Mouse (Mus musculus) adrenal gland, adult (tissue): Measurements from ENCODE around the gene Fbxl19.
A peak's percentile ranks its signal among the peaks of the same experiment; 100 is the strongest.
"Not testable (repeated sequence)": the region's sequence is repeated elsewhere in the genome, so short reads cannot be mapped to it uniquely, and the experiment has no call there.

Source experiments
- DNase-seq, 2 experiments: peaks; one replicate each; pipeline ENCODE4 v3.0.0; 2022 to 2023; ENCODE audit warnings: low spot score in 1 of 2; ENCODE audit not compliant: inconsistent age in 2 of 2

Gene Fbxl19

DNA sequence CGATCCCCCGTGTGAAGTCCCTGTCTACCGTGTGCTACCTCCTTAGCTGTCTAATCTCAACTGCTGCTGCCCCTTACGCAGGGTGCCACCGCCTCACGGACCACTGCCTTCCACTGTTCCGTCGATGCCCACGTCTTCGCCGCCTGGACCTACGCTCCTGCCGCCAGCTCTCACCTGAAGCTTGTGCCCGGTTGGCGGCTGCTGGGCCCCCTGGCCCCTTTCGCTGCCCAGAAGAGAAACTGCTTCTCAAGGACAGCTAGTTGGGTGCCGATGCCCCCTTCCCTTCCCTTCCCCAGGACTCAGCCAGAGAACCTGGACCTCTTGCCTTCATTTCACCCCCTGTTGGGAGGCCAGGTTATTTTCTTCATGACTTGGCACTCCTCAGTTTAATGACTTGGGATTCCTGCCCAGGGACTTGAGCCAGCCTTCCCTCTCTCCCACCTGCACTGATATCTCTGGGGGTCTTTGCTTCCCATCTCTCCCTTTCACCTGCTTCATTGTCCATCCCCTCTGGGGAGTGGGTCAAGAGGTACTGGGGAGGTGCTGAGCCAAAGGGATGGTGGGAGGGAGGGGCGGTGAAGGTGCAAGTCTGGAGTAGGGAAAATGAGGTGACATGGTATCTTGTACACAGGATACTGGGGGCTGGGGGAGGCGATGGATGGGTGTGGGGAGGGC, 23.5 kb downstream of the Fbxl19 start:
- peak in 1 of 2 experiments; percentile 39 for DNase-seq

DNA sequence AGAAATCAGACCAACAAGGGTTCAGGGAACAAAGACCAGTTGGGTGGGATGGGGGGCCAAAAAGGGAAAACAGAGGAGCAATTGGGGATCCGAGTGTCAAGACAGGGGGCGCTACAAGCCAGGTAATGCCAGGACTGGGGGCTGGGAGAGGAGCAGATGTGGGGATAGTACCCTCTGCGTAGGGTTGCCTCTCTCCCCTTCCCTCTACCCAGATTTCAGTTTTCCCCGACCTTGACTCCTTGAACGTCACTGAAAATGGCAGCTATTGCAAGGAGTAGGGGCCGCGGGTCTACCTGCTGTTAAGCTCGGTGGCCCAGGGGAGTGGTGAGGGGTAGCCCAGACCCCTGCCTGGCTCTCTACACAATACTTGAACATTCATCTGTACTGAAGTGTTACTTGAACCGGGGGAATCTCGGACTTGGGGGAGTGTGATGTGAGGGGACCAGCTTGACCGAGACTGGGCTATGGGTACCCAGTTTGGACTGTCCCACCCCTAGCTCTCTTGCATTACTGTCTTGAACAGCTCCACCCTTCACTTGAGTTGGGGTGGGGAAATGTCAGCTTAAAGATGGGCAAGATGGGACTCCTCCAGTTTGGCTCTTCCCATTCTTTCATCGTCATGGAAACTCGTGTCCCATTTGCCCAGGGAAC, 24.1 kb downstream of the Fbxl19 start:
- peak in 1 of 2 experiments; percentile 76 for DNase-seq

DNA sequence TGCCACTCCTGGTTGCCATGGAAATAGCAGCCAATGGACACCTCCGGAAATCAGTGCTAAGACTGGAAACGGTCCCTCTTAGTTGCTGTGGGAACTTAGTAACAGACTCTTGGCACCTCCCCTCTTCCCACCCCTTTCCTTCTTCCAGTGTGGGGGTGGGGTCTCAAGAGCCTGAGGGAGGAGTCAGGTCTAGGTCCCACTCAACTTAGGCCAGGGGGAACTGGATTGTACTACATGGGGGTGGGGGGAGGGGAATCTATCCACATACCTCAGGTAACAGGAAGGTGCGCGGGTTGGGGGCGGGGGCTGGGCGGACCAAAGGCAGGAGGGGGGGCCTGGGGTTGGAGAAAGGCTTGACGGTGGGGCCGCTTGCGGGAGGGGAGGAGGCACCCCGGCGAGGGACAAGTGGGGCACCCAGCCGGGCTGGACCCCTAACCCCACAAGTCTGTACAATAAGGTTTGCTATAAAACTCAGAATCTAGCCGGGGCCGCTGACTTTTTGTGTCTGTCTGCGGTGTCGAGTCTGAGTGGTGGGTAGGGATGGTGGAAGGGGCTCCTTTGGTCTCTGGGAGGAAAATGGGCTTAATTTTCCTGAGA, 24.8 kb downstream of the Fbxl19 start:
- peak; percentile 96 to 99 for DNase-seq

DNA sequence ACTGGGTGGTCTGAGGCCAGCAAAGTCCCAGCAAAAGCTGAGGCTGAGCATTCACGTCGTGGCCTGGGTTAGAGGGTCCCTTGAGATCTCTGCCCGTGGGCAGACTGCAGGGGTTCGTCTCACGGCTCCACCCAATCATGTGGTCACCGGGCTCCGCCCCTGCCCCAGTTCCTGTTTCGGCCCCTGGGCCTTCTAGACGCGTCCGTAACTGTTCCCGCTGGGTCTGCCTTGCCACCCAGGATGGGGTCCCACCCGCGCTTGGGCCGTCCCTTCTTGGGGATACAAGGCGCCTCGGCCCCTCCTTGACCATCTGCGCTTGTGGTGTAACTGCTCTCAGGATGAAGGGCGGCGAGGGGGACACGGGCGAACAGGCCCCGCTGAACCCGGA, 25.3 kb downstream of the Fbxl19 start, which contains the start of gene Orai3:
Gene Orai3 (plus strand): TSS at position 165 of the 388 bp plus-strand sequence.
- DNase-seq, result peak; percentile 92 to 97

DNA sequence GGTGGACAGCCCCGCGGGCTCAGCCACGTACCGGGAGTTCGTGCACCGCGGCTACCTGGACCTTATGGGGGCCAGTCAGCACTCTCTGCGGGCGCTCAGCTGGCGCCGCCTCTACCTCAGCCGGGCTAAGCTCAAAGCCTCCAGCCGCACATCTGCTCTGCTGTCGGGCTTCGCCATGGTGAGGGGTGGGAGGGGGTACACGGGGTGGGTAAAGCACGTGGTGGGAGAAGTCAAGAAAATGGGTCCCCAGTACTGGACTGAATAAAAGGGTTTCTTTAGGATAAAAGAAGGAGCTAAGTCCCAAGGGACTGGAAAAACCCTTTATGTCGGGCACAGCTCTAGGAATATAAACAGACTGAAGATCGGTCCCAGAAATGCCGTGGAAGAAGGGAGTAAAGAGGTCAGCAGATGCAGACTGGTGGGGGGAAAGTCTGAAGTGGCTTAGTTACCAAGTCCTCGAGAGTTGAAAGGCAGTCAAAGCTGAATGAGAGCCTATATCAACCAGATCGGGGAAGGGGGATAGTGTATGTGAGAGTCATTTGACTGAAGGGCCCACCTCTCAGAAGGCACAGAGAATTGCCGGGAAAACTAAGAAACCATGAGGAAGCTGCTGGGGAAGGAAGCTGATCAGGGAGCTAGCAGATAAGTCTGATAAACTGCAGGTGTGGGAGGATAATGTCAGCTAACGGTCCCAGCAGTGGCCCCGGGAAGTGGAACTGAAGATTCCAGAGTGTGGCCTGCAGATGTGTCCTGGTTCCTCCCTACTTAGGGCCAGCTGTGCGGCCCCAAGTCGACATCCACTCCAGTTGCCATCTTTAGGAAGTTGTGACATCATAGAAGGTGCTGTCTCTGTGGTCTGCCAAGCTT, 25.9 kb downstream of the Fbxl19 start:
- peak; percentile 29 to 68 for DNase-seq

DNA sequence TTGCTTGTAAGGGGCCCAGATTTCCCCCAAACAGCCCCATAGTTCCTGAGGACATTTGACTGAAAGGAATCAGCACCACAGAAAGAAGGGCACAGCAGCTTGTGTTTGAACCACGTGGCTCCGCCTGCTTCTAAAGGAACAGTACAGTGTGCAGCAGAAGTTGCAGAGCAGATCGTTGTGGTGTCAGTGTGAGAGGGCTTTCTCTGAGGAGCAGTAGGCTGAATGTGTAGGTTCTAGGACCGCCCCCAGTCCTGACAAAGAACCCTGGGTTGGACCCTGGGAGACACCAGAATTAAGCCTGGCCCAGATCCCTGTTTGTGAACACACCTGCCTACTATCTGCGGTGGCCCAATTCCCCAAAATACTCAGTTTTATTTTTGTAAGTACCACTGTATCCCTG, 26.9 kb downstream of the Fbxl19 start:
- DNase-seq, result no peak

DNA sequence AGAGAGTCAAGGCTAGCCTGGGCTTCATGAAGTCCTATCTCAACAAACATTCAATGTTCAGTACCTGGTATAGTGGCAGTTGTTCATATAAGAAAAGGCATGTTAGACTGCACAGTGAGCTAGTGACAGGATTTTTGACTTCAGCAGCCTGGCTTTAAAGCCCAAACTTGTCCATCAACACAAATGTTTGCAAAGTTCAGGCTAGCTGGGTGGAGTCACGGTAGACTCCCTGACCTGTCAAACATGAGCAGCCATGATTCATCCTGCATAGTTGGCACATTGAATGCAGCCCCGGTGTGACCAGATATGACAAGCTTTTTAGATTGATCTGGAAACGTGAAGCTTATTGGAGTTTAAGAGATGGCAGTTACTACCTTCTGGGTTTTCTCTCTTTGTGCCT, 27.7 kb downstream of the Fbxl19 start:
- peak in 1 of 2 experiments; percentile 68 for DNase-seq

DNA sequence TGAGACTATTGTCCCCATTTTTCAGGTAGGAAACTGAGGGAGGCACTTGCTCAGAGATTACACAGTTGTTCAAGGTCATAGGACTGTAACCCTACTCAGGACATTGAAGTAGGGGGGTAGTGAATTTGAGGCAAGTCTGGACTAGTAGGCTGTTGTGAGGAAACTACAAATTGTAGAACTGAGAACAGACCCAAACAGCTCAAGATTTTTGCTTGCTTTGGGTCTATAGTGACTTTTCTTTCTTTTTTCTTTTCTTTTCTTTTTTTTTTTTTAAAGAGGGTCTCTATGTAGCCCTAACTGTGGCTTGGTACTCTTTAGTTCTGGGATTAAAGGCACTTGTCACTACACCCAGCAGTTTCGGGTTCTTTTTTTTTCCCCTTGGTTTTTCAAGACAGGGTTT, 28.2 kb downstream of the Fbxl19 start:
- DNase-seq, result no peak

DNA sequence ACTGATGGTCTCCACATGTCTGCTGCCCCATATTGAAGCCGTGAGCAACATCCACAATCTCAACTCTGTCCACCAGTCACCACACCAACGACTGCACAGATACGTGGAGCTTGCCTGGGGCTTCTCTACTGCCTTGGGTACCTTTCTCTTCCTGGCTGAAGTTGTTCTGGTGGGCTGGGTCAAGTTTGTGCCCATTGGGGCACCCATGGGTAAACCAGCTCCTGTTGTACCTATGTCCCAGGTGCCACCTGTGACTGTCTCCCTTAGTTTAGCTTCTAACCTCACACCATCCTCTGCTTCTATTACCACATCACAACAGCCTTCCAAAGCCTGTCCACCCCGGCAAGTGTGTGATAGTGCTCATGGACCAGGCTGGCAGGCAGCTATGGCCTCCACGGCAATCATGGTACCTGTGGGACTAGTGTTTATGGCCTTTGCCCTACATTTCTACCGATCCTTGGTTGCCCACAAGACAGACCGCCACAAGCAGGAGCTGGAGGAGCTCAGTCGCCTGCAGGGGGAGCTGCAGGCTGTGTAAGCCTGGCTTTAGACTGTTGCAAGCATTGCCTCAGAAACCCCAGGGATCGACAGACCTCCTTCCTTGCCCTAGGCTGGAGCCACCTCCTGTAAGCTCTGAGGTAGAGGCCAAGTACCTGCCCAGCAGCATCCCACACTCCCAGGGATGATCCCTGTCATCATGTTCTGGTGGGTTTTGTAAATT, 29.5 kb downstream of the Fbxl19 start:
- DNase-seq, result peak; percentile 78 to 91

DNA sequence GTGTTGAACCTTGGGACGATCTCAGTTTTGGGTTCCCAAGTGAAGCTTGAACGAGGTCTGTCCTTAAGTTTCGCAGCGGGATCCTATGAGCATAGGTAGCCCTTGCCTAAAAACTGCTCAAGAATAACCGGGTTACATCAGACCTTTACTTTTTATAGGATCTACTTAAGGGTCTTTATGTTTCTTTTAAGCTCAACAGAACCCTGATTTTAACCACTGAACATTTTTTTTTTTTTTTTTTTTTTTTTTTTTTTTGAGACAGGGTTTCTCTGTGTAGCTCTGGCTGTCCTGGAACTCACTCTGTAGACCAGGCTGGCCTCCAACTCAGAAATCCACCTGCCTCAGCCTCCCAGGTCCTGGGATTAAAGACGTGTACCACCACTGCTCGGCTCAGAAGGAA, 31.5 kb downstream of the Fbxl19 start:
- DNase-seq, result not testable (repeated sequence)

DNA sequence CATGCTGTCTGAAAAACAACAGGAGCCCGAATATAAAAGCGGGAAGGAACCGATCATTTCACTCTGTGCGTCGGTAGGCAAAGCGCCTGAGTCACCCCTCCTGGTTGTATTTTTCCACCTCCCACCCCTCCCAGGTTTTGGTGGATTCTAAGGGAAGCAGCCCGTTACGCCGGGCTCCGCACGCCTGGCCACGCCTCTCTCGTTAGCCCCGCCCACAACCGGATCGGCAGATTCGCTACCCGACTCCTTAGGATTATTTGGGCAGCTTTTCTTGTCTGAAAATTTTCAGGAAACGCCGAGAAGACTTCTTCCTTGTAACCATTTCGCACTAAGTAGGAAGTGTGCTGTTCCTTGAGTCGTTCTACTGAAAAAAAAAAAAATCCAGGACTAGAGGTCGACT, 32.1 kb downstream of the Fbxl19 start, which contains the start of gene Setd1a:
Gene Setd1a (plus strand): TSS at position 245 of the 400 bp plus-strand sequence.
- peak; percentile 93 to 97 for DNase-seq

DNA sequence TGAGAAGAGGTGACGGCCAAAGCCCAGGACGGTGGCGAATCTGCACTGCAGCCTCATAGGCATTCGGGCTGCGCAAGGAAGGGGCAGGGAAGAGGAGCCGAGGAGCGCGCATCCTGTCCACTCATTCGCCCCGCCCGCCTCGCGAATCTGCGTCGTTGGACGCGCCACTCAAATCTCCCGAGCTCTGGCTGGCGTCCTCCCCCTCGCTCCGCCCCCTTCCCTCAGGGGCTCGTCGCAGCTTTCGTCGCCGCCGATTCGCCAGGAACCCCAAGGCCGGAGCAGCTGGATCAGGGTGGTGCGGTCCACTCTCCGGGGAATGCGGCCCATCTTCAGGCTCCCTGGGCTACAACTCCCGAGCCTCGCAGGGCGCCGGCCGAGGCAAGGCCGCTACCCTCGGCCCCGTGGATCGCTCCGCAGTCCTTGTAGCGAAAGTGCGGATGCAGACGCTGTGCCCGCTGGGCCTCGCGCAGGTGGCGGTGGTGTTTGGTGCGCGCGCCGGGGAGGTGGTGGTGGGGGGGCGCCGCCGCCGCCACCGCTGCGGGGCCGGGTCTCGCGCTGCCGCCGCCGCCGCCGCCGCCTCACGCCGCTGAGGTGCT, 32.6 kb downstream of the Fbxl19 start:
- peak; percentile 97 to 99 for DNase-seq

DNA sequence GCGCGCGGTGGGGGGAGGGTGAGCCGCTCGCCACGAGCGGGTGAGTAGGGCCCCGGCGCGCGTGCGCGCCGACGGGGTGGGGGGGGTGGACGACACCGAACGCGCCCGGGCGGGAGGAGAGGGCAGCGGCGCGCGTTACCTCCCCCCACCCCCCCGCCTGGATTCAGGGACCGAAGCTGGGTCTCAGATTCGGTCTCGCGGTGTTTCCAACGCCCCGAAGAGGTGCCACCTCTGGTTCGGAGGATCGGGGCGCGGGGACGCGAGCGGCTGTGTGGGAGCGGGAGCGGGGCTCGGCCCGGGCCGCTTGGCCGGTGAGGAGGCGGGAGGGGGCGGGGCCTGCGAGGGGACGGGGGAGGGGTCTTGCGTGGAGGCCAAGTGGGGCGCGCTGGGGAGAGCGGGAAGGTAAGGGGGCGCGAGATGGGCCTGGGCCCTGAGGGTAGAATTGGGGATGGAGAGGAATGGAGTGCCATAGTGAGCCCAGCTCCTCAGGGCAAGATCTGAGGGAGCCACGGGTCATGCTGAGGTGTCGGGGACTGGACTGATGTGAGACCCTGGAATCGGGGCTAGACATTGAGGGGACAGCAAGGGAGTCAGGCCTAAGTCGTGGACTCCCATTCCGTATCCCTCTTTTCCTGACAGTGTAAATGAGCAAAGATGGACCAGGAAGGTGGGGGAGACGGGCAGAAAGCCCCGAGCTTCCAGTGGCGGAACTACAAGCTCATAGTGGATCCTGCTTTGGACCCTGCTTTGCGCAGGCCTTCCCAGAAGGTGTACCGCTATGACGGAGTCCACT, 33.3 kb downstream of the Fbxl19 start:
- peak; percentile 75 to 91 for DNase-seq

DNA sequence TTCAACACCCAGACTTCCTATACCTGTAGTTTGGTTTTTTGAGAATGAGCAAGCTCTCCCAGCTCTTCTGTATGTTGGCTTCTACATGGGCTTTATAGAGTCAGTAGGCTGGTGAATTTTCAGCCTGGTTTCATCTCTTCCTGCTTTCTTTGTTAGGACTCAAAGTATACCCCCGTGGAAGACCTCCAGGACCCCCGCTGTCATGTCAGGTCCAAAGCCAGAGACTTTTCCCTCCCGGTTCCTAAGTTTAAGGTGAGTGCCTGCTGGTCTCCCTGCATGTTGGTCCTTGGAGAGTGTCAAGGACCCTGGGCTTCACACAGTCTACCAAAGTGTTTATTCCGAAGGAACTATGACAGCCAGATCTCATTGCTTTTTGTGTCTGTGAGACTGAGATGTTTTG, 34.0 kb downstream of the Fbxl19 start:
- no peak for DNase-seq

DNA sequence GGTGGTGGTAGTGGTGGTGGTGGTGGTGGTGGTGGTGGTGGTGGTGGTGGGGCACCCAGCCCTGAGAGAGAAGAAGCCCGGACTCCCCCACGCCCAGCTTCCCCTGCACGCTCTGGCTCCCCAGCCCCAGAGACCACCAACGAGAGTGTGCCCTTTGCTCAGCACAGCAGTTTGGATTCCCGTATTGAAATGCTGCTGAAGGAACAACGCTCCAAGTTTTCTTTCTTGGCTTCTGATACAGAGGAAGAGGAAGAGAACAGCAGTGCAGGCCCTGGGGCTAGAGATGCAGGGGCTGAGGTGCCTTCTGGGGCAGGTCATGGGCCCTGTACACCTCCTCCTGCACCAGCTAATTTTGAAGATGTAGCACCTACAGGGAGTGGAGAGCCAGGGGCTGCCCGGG, 41.0 kb downstream of the Fbxl19 start, which contains the start of gene Gm49388:
Gene Gm49388 (plus strand): TSS at position 301 of the 400 bp plus-strand sequence.
- no peak for DNase-seq

DNA sequence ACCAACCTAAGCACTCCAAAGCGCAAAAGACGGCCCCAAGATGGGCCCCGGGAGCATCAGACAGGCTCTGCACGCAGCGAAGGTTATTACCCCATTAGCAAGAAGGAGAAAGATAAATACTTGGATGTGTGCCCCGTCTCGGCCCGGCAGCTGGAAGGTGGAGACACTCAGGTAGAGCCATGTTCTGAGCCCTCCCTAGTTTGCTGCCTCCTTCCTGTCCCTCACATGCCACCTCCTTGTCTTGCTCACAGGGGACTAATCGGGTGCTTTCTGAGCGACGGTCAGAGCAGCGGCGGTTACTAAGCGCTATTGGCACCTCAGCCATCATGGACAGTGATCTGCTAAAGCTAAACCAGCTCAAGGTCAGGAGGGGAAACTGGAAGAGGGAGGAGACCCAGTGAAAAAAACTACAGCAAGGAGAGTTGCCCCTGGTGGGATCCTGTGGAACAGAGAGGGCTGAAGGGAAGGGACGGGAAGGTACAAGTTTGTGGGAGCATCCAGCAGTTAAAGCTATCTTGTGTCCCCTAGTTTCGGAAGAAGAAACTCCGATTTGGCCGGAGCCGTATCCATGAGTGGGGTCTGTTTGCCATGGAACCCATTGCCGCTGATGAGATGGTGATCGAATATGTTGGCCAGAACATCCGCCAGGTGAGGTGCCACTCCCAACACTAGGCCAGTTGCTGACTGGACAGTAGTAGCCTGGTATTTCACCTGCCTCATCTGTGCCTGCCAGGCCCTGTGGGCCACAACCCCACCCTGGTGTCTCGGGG, 52.9 kb downstream of the Fbxl19 start:
- peak in 1 of 2 experiments; percentile 45 for DNase-seq

DNA sequence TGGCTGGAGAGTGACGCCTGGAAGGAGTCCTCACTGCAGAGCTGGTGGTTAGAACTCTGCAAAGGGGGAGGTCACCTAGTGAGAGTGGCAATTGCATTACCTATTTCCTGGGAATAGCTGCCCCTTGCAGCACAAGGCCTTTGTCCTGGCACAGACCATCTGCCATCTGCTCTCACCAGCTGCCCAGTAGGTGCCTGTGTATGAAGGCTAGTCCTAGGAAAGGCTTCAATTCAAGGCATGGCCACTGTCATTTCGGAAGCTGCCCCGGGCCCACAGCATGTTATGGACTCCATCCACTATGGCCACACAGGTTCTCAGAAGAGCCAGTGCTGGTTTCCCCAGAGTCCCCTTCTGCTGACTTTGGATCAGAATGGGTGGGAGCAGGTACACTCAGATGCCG, 54.2 kb downstream of the Fbxl19 start:
- no peak for DNase-seq

DNA sequence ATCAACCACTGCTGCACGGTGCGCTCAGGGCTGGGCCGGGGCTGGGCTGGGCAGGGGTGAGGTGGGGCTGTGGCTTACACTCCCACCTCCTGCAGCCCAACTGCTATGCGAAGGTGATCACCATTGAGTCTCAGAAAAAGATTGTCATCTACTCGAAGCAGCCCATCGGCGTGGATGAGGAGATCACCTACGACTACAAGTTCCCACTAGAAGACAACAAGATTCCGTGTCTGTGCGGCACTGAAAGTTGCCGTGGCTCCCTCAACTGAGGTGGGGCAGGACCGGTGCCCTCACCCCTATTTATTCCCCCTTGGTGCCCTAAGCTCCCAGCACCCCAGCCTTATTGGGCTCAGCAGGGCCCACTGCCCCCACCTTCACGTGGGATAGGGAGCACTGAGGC, 54.9 kb downstream of the Fbxl19 start:
- no peak for DNase-seq
